Mouse (Mus musculus): Measurements from ENCODE around the gene Olfr429. TPM values are rescaled to one million over a fixed set of nuclear protein-coding genes. Genes with fewer than 3 reads are reported as not detected.

The Olfr429 gene
- not detected in 2 replicates for total RNA-seq (2014; fragmentation: Nextera tagmentation)
- not detected in 2 replicates for total RNA-seq (2017)

GRCm38 (mm10) chr1:174084031-174084430, at the start of gene Olfr429:
Olfr429 (plus strand) TSS chr1:174084331.
- ATAC-seq (replicated peaks; ENCODE audit: poor library complexity, severe bottlenecking): no peak

DNA sequence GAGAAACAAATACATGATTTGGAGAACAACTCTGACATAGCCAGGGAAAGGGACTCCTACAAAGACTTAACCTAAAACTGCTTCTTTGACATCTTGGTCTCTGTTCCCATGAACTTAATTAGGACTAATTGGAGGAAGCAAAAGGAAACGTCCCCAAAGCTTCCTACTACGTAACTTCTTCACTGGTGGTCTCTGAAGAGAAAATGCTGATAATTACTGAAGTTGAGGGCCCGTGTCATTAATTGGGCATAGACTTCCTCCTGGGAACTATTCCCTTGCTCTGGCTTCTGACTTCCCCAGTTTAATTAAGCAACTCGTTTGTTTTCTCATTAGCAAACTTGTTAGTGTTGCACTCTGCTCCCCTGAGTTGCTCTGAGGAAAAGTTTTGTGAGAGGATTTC, 48.3 kb upstream of the Olfr429 start:
- ATAC-seq (replicated peaks; ENCODE audit: poor library complexity, severe bottlenecking): no peak

GRCm38 (mm10) chr1:174038480-174038879, 45.7 kb upstream of the Olfr429 start:
- ATAC-seq (replicated peaks; ENCODE audit: poor library complexity, severe bottlenecking): peak; percentile 18; the same call in 1 of the 2 replicates

DNA sequence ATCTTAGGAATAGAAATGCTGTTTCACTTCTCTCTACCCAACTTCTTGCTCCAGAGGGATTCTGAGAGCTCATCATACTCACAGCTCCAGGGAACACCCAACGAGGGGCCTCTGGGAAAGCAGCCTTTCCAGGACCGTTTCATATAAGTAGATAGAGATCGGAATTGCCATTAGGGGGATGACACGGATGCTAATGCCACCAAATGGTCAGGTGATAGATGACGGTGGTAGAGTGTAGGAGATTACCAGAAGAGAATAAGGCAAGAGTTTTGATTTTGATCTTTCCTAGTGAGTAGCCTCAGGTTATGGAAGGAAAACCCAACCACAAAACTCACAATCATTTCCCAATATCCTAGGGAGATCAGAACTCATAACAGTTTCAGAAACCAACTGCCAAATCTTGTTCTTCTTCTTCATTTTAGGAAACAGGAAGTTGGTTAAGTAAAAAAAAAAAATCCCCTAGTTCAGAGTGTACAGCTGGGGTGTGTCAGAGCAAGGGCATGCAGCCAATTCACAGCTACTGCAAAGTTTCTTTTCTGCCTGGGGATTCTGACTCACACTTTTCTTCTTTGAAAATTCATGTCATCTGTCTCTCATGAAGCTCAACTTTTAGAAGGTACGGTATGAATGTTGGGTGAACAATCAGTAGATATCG, 43.5 kb upstream of the Olfr429 start, which contains the start of gene Olfr433:
Gene Olfr433, plus strand, starts transcription at position 183 of the 655 bp plus-strand sequence.
- peak; percentile 73 for ATAC-seq (replicated peaks; ENCODE audit: poor library complexity, severe bottlenecking)

GRCm38 (mm10) chr1:174042091-174042884, 41.8 kb upstream of the Olfr429 start:
- ATAC-seq (replicated peaks; ENCODE audit: poor library complexity, severe bottlenecking): peak; percentile 71

- no peak for ATAC-seq (replicated peaks; ENCODE audit: poor library complexity, severe bottlenecking)
Observed at GRCm38 (mm10) chr1:174044431-174044830, 39.7 kb upstream of the Olfr429 start.

- ATAC-seq (replicated peaks; ENCODE audit: poor library complexity, severe bottlenecking): peak; percentile 75
Observed at GRCm38 (mm10) chr1:174048227-174048626, 35.9 kb upstream of the Olfr429 start.

GRCm38 (mm10) chr1:174048893-174049292, 35.2 kb upstream of the Olfr429 start, which contains the start of gene Olfr432:
Olfr432 (plus strand) TSS chr1:174049205.
- no peak for ATAC-seq (replicated peaks; ENCODE audit: poor library complexity, severe bottlenecking)

- ATAC-seq (replicated peaks; ENCODE audit: poor library complexity, severe bottlenecking): peak; percentile 77
Observed at GRCm38 (mm10) chr1:174049357-174049756, 34.8 kb upstream of the Olfr429 start.

- no peak for ATAC-seq (replicated peaks; ENCODE audit: poor library complexity, severe bottlenecking)
Observed at GRCm38 (mm10) chr1:174050532-174050931, 33.6 kb upstream of the Olfr429 start.

- no peak for ATAC-seq (replicated peaks; ENCODE audit: poor library complexity, severe bottlenecking)
Observed at GRCm38 (mm10) chr1:174051515-174051914, 32.6 kb upstream of the Olfr429 start.

GRCm38 (mm10) chr1:174051931-174052536, 32.1 kb upstream of the Olfr429 start:
- ATAC-seq (replicated peaks; ENCODE audit: poor library complexity, severe bottlenecking): peak; percentile 44

DNA sequence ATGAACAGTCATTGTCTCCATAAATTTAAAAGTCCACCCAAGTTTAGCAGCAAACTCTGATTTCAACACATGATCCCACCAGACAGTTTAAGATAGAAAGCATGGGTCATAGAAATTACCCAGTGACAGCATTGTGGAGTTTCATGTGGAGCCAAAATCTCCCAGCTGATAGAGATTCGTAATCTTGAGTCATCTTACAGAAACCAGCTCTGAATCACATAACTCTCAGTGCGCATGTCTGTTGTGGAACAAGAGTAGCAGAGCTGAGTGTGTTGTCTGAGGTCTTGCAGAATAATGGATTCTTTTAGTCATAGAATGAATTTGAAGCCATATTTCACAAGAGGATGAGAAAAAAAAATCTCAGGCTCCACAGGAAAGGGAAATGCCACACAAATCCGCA, 31.1 kb upstream of the Olfr429 start:
- peak; percentile 45 for ATAC-seq (replicated peaks; ENCODE audit: poor library complexity, severe bottlenecking)

- ATAC-seq (replicated peaks; ENCODE audit: poor library complexity, severe bottlenecking): peak; percentile 64
Observed at GRCm38 (mm10) chr1:174055248-174055647, 28.9 kb upstream of the Olfr429 start.

DNA sequence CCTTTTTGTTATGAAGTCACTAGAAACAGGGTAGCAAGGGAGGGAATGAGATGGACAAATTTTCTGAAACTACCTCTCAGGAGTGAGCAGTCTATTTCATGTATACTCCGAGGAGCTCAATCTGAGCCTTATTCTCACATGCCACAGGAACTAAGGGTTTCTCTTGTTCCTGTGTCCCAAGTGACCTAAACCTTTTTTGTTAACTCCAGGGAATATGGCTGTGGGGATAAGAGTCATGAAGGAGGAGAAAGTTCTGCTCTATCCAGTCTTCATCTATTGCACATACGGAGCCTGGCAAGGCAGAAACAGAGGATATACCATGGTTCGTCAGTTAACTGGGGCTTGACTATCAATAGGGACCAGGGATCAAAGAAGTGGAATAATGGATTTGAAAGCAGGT, 17.8 kb upstream of the Olfr429 start, which contains the start of gene Olfr430:
Gene Olfr430, plus strand, starts transcription at position 301 of the 400 bp plus-strand sequence.
- ATAC-seq (replicated peaks; ENCODE audit: poor library complexity, severe bottlenecking): no peak

DNA sequence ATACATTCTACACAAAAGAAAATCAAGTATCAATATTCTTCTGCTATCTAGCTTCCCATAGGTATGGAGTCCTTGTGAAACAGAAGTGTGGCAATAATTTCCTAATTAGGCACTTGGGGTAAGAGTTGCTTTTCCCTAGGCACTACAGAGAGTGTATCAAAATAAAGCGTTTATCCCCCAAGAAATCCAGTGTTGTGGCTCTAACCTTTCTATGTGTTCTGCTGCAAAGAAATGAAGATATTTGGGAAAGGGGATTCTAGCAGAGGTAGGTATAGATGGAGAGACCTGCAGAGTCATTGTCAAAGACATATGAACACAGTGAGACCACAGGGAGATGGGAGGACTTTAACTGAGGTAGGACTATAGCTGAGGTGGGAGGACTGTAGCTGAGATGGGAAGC, 12.5 kb downstream of the Olfr429 start, which contains the start of gene Olfr427:
Gene Olfr427, plus strand, starts transcription at position 301 of the 400 bp plus-strand sequence.
- ATAC-seq (replicated peaks; ENCODE audit: poor library complexity, severe bottlenecking): peak; percentile 35; the same call in 1 of the 2 replicates

GRCm38 (mm10) chr1:174103735-174104134, 19.6 kb downstream of the Olfr429 start:
- ATAC-seq (replicated peaks; ENCODE audit: poor library complexity, severe bottlenecking): peak; percentile 58

DNA sequence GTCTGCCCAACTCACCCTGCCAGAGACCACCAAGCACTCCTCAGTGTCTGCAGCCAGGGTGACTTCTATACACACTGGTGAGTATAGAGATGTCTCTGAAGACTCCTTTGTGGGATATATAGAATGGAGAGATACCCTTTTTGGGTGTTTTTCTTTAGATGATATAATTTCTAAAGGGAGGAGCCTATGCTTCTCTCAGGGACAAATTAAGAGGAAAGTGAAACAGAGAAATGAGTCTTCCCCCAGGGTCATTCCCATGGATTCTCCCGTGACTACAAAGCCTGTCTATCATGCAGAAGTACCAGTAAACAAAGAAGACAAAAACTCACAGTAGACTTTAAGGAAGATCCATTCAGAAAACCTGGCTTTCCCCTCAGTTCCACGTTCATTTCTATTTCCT, 36.9 kb downstream of the Olfr429 start, which contains the start of gene Olfr231:
Gene Olfr231, minus strand, starts transcription at position 101 of the 400 bp plus-strand sequence.
- ATAC-seq (replicated peaks; ENCODE audit: poor library complexity, severe bottlenecking): no peak

- no peak for ATAC-seq (replicated peaks; ENCODE audit: poor library complexity, severe bottlenecking)
Observed at GRCm38 (mm10) chr1:174131217-174131616, 47.1 kb downstream of the Olfr429 start, which contains the start of gene Olfr424. Olfr424 (plus strand) TSS chr1:174131517.

- ATAC-seq (replicated peaks; ENCODE audit: poor library complexity, severe bottlenecking): no peak
Observed at GRCm38 (mm10) chr1:174131999-174132398, 47.9 kb downstream of the Olfr429 start.

All from granulocyte monocyte progenitor cell, adult 5-6 weeks (primary cell).